Mouse (Mus musculus) yolk sac, embryonic 10.5 days (tissue): ENCODE measurements at regions not wholly inside any gene's neighbourhood (a gene's known extent, or its start where the extent isn't known, plus 50 kb on each side); places are given as distances from the start of the nearest gene placed in this dataset.
"Not testable (repeated sequence)": the region's sequence is repeated elsewhere in the genome, so short reads cannot be mapped to it uniquely, and the experiment has no call there.

ENCODE experiments used
- DNase-seq: peaks from one replicate; pipeline ENCODE4 v3.0.0-alpha.2; 2017; ENCODE audit warnings: low spot score

GRCm38 (mm10) chr3:57963965-57964364, 116.1 kb upstream of the Pfn2 start:
- no peak for DNase-seq

GRCm38 (mm10) chr3:57970614-57971013, 122.7 kb upstream of the Pfn2 start:
- not testable (repeated sequence) for DNase-seq

- DNase-seq: no peak
Observed at GRCm38 (mm10) chr3:57972469-57973245, 124.8 kb upstream of the Pfn2 start.

- no peak for DNase-seq
Observed at GRCm38 (mm10) chr3:57973546-57973945, 125.7 kb upstream of the Pfn2 start.

- no peak for DNase-seq
Observed at GRCm38 (mm10) chr3:57975379-57975778, 127.5 kb upstream of the Pfn2 start.

- no peak for DNase-seq
Observed at GRCm38 (mm10) chr3:57976640-57977229, 128.9 kb upstream of the Pfn2 start.

- DNase-seq: no peak
Observed at GRCm38 (mm10) chr3:57988175-57988574, 140.3 kb upstream of the Pfn2 start.

GRCm38 (mm10) chr3:57990738-57991137, 142.9 kb upstream of the Pfn2 start:
- DNase-seq: no peak

- no peak for DNase-seq
Observed at GRCm38 (mm10) chr3:57998121-57999102, 150.5 kb upstream of the Pfn2 start.

GRCm38 (mm10) chr3:58002792-58003574, 155.1 kb upstream of the Pfn2 start:
- DNase-seq: no peak

GRCm38 (mm10) chr3:58024750-58025392, 177.0 kb upstream of the Pfn2 start:
- DNase-seq: no peak

- no peak for DNase-seq
Observed at GRCm38 (mm10) chr3:58049618-58050017, 201.7 kb upstream of the Pfn2 start.

- no peak for DNase-seq
Observed at GRCm38 (mm10) chr3:58054726-58055125, 206.8 kb upstream of the Pfn2 start.

GRCm38 (mm10) chr3:58055181-58055580, 207.3 kb upstream of the Pfn2 start:
- no peak for DNase-seq

GRCm38 (mm10) chr3:58056191-58057063, 208.5 kb upstream of the Pfn2 start:
- peak; percentile 30 for DNase-seq

GRCm38 (mm10) chr3:58057064-58057396, 209.2 kb upstream of the Pfn2 start:
- DNase-seq: no peak

GRCm38 (mm10) chr3:58058134-58058533, 210.3 kb upstream of the Pfn2 start:
- DNase-seq: no peak

- DNase-seq: no peak
Observed at GRCm38 (mm10) chr3:58063852-58064549, 216.1 kb upstream of the Pfn2 start.

- peak; percentile 53 for DNase-seq
Observed at GRCm38 (mm10) chr3:58071574-58071973, 223.7 kb upstream of the Pfn2 start.
